Mouse (Mus musculus) intestine, postnatal 0 days (tissue): ENCODE measurements around the gene Pcx. TPM values are rescaled to one million over a fixed set of nuclear protein-coding genes. Genes with fewer than 3 reads are reported as not detected.
A peak's percentile ranks its signal among the peaks of the same experiment; 100 is the strongest.

Experiments used
- ATAC-seq: fragments of 200-750 bp; cut with Nextera tagmentation; 2 replicates; pipeline ENCODE4 v1.8.0; 2017; ENCODE audit warnings: mild to moderate bottlenecking, moderate TSS enrichment, moderate library complexity
- H3K27ac ChIP-seq: fragments of 300-500 bp; sonication (generic); 2 replicates; pipeline ENCODE4 v1.5.1; 2014; ENCODE audit warnings: mild to moderate bottlenecking, low read depth, low read length, moderate library complexity
- H3K27me3 ChIP-seq: fragments of 300-500 bp; sonication (generic); replicated peaks from 2 replicates; pipeline ENCODE4 v1.6.1; 2014; ENCODE audit warnings: low read length, mixed read lengths; ENCODE audit not compliant: control insufficient read depth, insufficient read depth
- H3K36me3 ChIP-seq: fragments of 300-500 bp; sonication (generic); 2 replicates; pipeline ENCODE4 v1.6.1; 2014; ENCODE audit warnings: mild to moderate bottlenecking, moderate library complexity; ENCODE audit not compliant: control insufficient read depth, insufficient read depth
- H3K4me1 ChIP-seq: fragments of 300-500 bp; sonication (generic); replicated peaks from 2 replicates; pipeline ENCODE4 v1.6.1; 2014; ENCODE audit warnings: antibody characterized with exemption, low read length, mixed read lengths; ENCODE audit not compliant: control insufficient read depth, insufficient read depth
- H3K4me2 ChIP-seq: fragments of 300-500 bp; sonication (generic); replicated peaks from 2 replicates; pipeline ENCODE4 v1.6.1; 2014; ENCODE audit warnings: low read depth, mild to moderate bottlenecking, moderate library complexity
- H3K4me3 ChIP-seq: fragments of 300-500 bp; sonication (generic); 2 replicates; pipeline ENCODE4 v1.5.1; 2014; ENCODE audit warnings: low read depth, low read length
- H3K9ac ChIP-seq: fragments of 300-500 bp; sonication (generic); 2 replicates; pipeline ENCODE4 v1.6.1; 2014; ENCODE audit warnings: mild to moderate bottlenecking, low read depth, low read length
- H3K9me3 ChIP-seq: fragments of 300-500 bp; sonication (generic); 2 replicates; pipeline ENCODE4 v1.6.1; 2016; ENCODE audit warnings: mixed run types; ENCODE audit not compliant: control insufficient read depth
- CTCF ChIP-seq: sonication (generic); IDR thresholded peaks from 2 replicates; pipeline ENCODE4 v1.5.1; 2016; ENCODE audit warnings: low read depth, mild to moderate bottlenecking, control low read depth, antibody characterized with exemption, moderate library complexity
- WGBS: fragments of 180-500 bp; shearing (Covaris S2); extraction: QIAGEN DNeasy Blood & Tissue Kit; methylation state at CpG from one replicate; pipeline ENCODE4 v1.1.7; 2014; 5-methylcytosine and 5-hydroxymethylcytosine counted together
- polyA plus RNA-seq: library from polyadenylated mRNA; unstranded; fragments of >200 nt; fragmentation: Nextera tagmentation; extraction: Ambion mirVana; gene quantifications from 2 replicates; pipeline ENCODE4 v1.2.1, GENCODE M21; 2015

Pcx gene
- polyA plus RNA-seq, 1 experiment from 2014 or later: 6.1 TPM

GRCm38 (mm10) chr19:4475224-4475925 is 34.9 kb upstream of the Pcx start:
- Histone ChIP-seq H3K27me3 (peaks cover 31% of the 10 kb centered on the region), H3K9ac (no peak overlapping the region), H3K4me3 (no peak overlapping the region), H3K27ac (no peak overlapping the region), H3K4me1 (0 out of 2 replicates have a peak, but pooled peaks cover 4% of the 10 kb centered on the region), H3K9me3 (no peaks in the 10 kb centered on the region), H3K36me3 (no peaks in the 10 kb centered on the region), H3K4me2 (no peak overlapping the region)
- 86% methylated on average over 11 of the region's 11 CpGs for WGBS
- ATAC-seq: no peak
- TF ChIP-seq CTCF: no peak

- H3K4me2 ChIP-seq: peak overlapping the region; percentile 76
- no peak overlapping the region for H3K27ac ChIP-seq
- ATAC-seq: 0 out of 2 replicates have a peak, but pooled peaks have one; percentile 9
- peaks cover 31% of the 10 kb centered on the region for H3K27me3 ChIP-seq
- peak overlapping the region; percentile 54 for H3K9ac ChIP-seq
- H3K9me3 ChIP-seq: no peaks in the 10 kb centered on the region
- under 1% methylated on average over 63 of the region's 70 CpGs for WGBS
- H3K36me3 ChIP-seq: no peaks in the 10 kb centered on the region
- peak; percentile 9; the same call in 1 of the 2 replicates for TF ChIP-seq CTCF
- peak overlapping the region; percentile 41 for H3K4me3 ChIP-seq
- 0 out of 2 replicates have a peak, but pooled peaks cover 4% of the 10 kb centered on the region for H3K4me1 ChIP-seq
Measured at GRCm38 (mm10) chr19:4476601-4477257, 33.5 kb upstream of the Pcx start.

- Histone ChIP-seq H3K4me2 (peak within 1 kb of the TSS; percentile 76), H3K4me1 (0 out of 2 replicates have a peak, but pooled peaks cover 4% of the 10 kb centered on the region), H3K9ac (peak within 1 kb of the TSS; percentile 54), H3K9me3 (no peaks in the 10 kb centered on the region), H3K36me3 (no peaks in the 10 kb centered on the region), H3K27me3 (peaks cover 31% of the 10 kb centered on the region), H3K27ac (no peak within 1 kb of the TSS; the same call in 1 of the 2 replicates), H3K4me3 (peak within 1 kb of the TSS; percentile 41)
- 15% methylated on average over 21 of the region's 21 CpGs for WGBS
- no peak for TF ChIP-seq CTCF
- ATAC-seq: peak; percentile 86
Measured at GRCm38 (mm10) chr19:4477345-4478189, 32.7 kb upstream of the Pcx start, which contains the start of gene Syt12. Gene Syt12, minus strand, starts transcription at chr19:4477447.

- peak; percentile 63 for TF ChIP-seq CTCF
- 39% methylated on average over 1 of the region's 1 CpGs for WGBS
- Histone ChIP-seq H3K9me3 (no peaks in the 10 kb centered on the region), H3K27ac (no peak overlapping the region; the same call in 1 of the 2 replicates), H3K27me3 (peaks cover 31% of the 10 kb centered on the region), H3K4me2 (peak overlapping the region; percentile 76), H3K9ac (no peak overlapping the region), H3K4me3 (no peak overlapping the region), H3K36me3 (no peaks in the 10 kb centered on the region), H3K4me1 (0 out of 2 replicates have a peak, but pooled peaks cover 4% of the 10 kb centered on the region)
- ATAC-seq: no peak
Measured at GRCm38 (mm10) chr19:4478190-4478516, 32.1 kb upstream of the Pcx start.

- H3K27ac ChIP-seq: no peak overlapping the region
- H3K27me3 ChIP-seq: peaks cover 22% of the 10 kb centered on the region
- H3K36me3 ChIP-seq: no peaks in the 10 kb centered on the region
- TF ChIP-seq CTCF: no peak
- 0 out of 2 replicates have a peak, but pooled peaks cover 4% of the 10 kb centered on the region for H3K4me1 ChIP-seq
- no peaks in the 10 kb centered on the region for H3K9me3 ChIP-seq
- no peak for ATAC-seq
- WGBS: 83% methylated on average over 2 of the region's 2 CpGs
- H3K9ac ChIP-seq: no peak overlapping the region
- no peak overlapping the region for H3K4me3 ChIP-seq
- H3K4me2 ChIP-seq: no peak overlapping the region
Measured at GRCm38 (mm10) chr19:4480041-4480440, 30.2 kb upstream of the Pcx start.

- Histone ChIP-seq H3K36me3 (no peaks in the 10 kb centered on the region), H3K27ac (no peak overlapping the region), H3K4me1 (0 out of 2 replicates have a peak, but pooled peaks cover 4% of the 10 kb centered on the region), H3K9me3 (no peaks in the 10 kb centered on the region), H3K4me3 (no peak overlapping the region), H3K27me3 (peaks cover 9% of the 10 kb centered on the region), H3K9ac (no peak overlapping the region), H3K4me2 (no peak overlapping the region)
- ATAC-seq: no peak
- WGBS: 27% methylated on average over 4 of the region's 4 CpGs
- TF ChIP-seq CTCF: no peak
Measured at GRCm38 (mm10) chr19:4481326-4481725, 28.9 kb upstream of the Pcx start.
